Comparison of ENCODE assay signal across 21 mouse cellular contexts in genomic region chr3:95292899-95293298, GRCm38 (mm10). TPM values are rescaled to one million over a fixed set of nuclear protein-coding genes. Genes with fewer than 3 reads are reported as not detected.
DNase-seq lines count a peak whose midpoint lies in the region; ATAC-seq and TF ChIP-seq lines count a peak whose summit lies in the region.
"Had no signal": no experiment of that assay in that cellular context is flagged by ENCODE, and none has a peak within 500 bp of the region (broad histone marks: within the 10 kb centered on the region; RNA-seq: fewer than 3 reads in every experiment).

No protein-coding gene starts in this region.

- H3K9ac ChIP-seq in kidney, embryonic 16.5 days (replicated peaks; ENCODE audit: low read length), result no peak overlapping the region
- no peak overlapping the region for H3K9ac ChIP-seq in kidney, embryonic 15.5 days
- H3K9ac ChIP-seq in liver, embryonic 12.5 days, result no peak overlapping the region
- H3K9ac ChIP-seq in liver, embryonic 11.5 days (ENCODE audit: low read depth, low read length), result no peak overlapping the region
- no peak overlapping the region for H3K9ac ChIP-seq in liver, embryonic 15.5 days
- no peak overlapping the region for H3K9ac ChIP-seq in hindbrain, embryonic 13.5 days
- H3K9ac ChIP-seq in midbrain, embryonic 15.5 days, result no peak overlapping the region
- H3K9ac ChIP-seq: heart, embryonic 15.5 days; hindbrain, embryonic 15.5 days; lung, embryonic 15.5 days; midbrain, embryonic 12.5 days; neural tube, embryonic 12.5 days had no signal

- H3K4me2 ChIP-seq in kidney, embryonic 16.5 days (replicated peaks; ENCODE audit: low read depth, low read length), result no peak overlapping the region
- no peak overlapping the region for H3K4me2 ChIP-seq in kidney, embryonic 15.5 days
- no peak overlapping the region for H3K4me2 ChIP-seq in liver, embryonic 12.5 days
- no peak overlapping the region for H3K4me2 ChIP-seq in liver, embryonic 11.5 days
- no peak overlapping the region for H3K4me2 ChIP-seq in liver, embryonic 15.5 days
- no peak overlapping the region for H3K4me2 ChIP-seq in hindbrain, embryonic 13.5 days
- no peak overlapping the region for H3K4me2 ChIP-seq in midbrain, embryonic 15.5 days
- H3K4me2 ChIP-seq: heart, embryonic 15.5 days; hindbrain, embryonic 15.5 days; lung, embryonic 15.5 days; midbrain, embryonic 12.5 days; neural tube, embryonic 12.5 days had no signal

- ATAC-seq in kidney, embryonic 16.5 days (ENCODE audit: low FRiP score, low TSS enrichment), result no peak
- ATAC-seq in kidney, embryonic 15.5 days (replicated peaks; ENCODE audit: low FRiP score), result no peak
- no peak for ATAC-seq in liver, embryonic 12.5 days
- no peak for ATAC-seq in liver, embryonic 11.5 days (replicated peaks; ENCODE audit: low FRiP score)
- ATAC-seq in liver, embryonic 15.5 days (ENCODE audit: insufficient read depth), result no peak
- ATAC-seq in hindbrain, embryonic 13.5 days (ENCODE audit: low FRiP score), result no peak
- ATAC-seq in midbrain, embryonic 15.5 days (replicated peaks), result no peak
- ATAC-seq: forebrain, embryonic 16.5 days had no signal

- WGBS in kidney, embryonic 16.5 days, result 85% methylated on average over 2 of the region's 2 CpGs
- 87% methylated on average over 2 of the region's 2 CpGs for WGBS in kidney, embryonic 15.5 days
- WGBS in liver, embryonic 12.5 days (ENCODE audit: insufficient replicate concordance), result 79% methylated on average over 2 of the region's 2 CpGs
- 74% methylated on average over 2 of the region's 2 CpGs for WGBS in liver, embryonic 11.5 days
- 56% methylated on average over 2 of the region's 2 CpGs for WGBS in liver, embryonic 15.5 days (ENCODE audit: insufficient replicate concordance)
- 91% methylated on average over 2 of the region's 2 CpGs for WGBS in hindbrain, embryonic 13.5 days
- 97% methylated on average over 2 of the region's 2 CpGs for WGBS in midbrain, embryonic 15.5 days

- H3K4me3 ChIP-seq in kidney, embryonic 16.5 days (ENCODE audit: low read length), result no peak overlapping the region
- H3K4me3 ChIP-seq in kidney, embryonic 15.5 days (replicated peaks), result no peak overlapping the region
- H3K4me3 ChIP-seq in liver, embryonic 12.5 days, result no peak overlapping the region
- H3K4me3 ChIP-seq in liver, embryonic 11.5 days (ENCODE audit: low read depth, low read length), result no peak overlapping the region
- no peak overlapping the region for H3K4me3 ChIP-seq in bone marrow macrophage, adult 2 months (ENCODE audit: insufficient read depth, low read length)
- H3K4me3 ChIP-seq in liver, embryonic 15.5 days (replicated peaks), result no peak overlapping the region
- H3K4me3 ChIP-seq in hindbrain, embryonic 13.5 days, result no peak overlapping the region
- H3K4me3 ChIP-seq in midbrain, embryonic 15.5 days, result no peak overlapping the region
- H3K4me3 ChIP-seq: forebrain, embryonic 10.5 days; heart, embryonic 15.5 days; hindbrain, embryonic 15.5 days; lung, embryonic 15.5 days; midbrain, embryonic 12.5 days; neural tube, embryonic 12.5 days had no signal

- no peak for TF ChIP-seq CTCF in bone marrow macrophage, adult 2 months (IDR thresholded peaks at IDR 0.05; ENCODE audit: low read depth, low read length)

- H3K36me3 ChIP-seq in kidney, embryonic 16.5 days (ENCODE audit: insufficient read depth, low read length), result peaks cover 44% of the 10 kb centered on the region
- peaks cover 83% of the 10 kb centered on the region for H3K36me3 ChIP-seq in kidney, embryonic 15.5 days
- H3K36me3 ChIP-seq in liver, embryonic 12.5 days, result peaks cover 71% of the 10 kb centered on the region
- peaks cover 17% of the 10 kb centered on the region for H3K36me3 ChIP-seq in liver, embryonic 11.5 days (ENCODE audit: control insufficient read depth, insufficient read depth, low read length)
- peaks cover 83% of the 10 kb centered on the region for H3K36me3 ChIP-seq in liver, embryonic 15.5 days (replicated peaks)
- H3K36me3 ChIP-seq in hindbrain, embryonic 13.5 days, result peaks cover 90% of the 10 kb centered on the region
- peaks cover 18% of the 10 kb centered on the region for H3K36me3 ChIP-seq in midbrain, embryonic 15.5 days (replicated peaks)

- H3K27ac ChIP-seq in kidney, embryonic 16.5 days (ENCODE audit: low read length), result peak overlapping the region; percentile 1; the same call in 1 of the 2 replicates
- H3K27ac ChIP-seq in kidney, embryonic 15.5 days, result no peak overlapping the region
- H3K27ac ChIP-seq in liver, embryonic 12.5 days, result 0 out of 2 replicates have a peak overlapping the region, but pooled peaks have one; percentile 58
- no peak overlapping the region for H3K27ac ChIP-seq in liver, embryonic 11.5 days (ENCODE audit: low read depth, low read length)
- H3K27ac ChIP-seq in bone marrow macrophage, adult 2 months (ENCODE audit: insufficient read depth, low read depth, low read length), result peak overlapping the region; percentile 85
- H3K27ac ChIP-seq in liver, embryonic 15.5 days (replicated peaks), result peak overlapping the region; percentile 58; the same call in 1 of the 2 replicates
- H3K27ac ChIP-seq in hindbrain, embryonic 13.5 days, result no peak overlapping the region
- no peak overlapping the region for H3K27ac ChIP-seq in midbrain, embryonic 15.5 days
- H3K27ac ChIP-seq: forebrain, embryonic 10.5 days; heart, embryonic 15.5 days; hindbrain, embryonic 15.5 days; lung, embryonic 15.5 days; midbrain, embryonic 12.5 days; neural tube, embryonic 12.5 days had no signal

- no peak for TF ChIP-seq POLR2A in bone marrow macrophage, adult 2 months (IDR thresholded peaks at IDR 0.05; ENCODE audit: borderline replicate concordance, low read depth, low read length)

- no peaks in the 10 kb centered on the region for H3K9me3 ChIP-seq in kidney, embryonic 16.5 days (ENCODE audit: low read length)
- H3K9me3 ChIP-seq in kidney, embryonic 15.5 days (replicated peaks), result no peaks in the 10 kb centered on the region
- H3K9me3 ChIP-seq in liver, embryonic 12.5 days (replicated peaks), result no peaks in the 10 kb centered on the region
- H3K9me3 ChIP-seq in liver, embryonic 11.5 days (ENCODE audit: control insufficient read depth, low read length), result no peaks in the 10 kb centered on the region
- H3K9me3 ChIP-seq in liver, embryonic 15.5 days (replicated peaks), result no peaks in the 10 kb centered on the region
- no peaks in the 10 kb centered on the region for H3K9me3 ChIP-seq in hindbrain, embryonic 13.5 days
- H3K9me3 ChIP-seq in midbrain, embryonic 15.5 days, result no peaks in the 10 kb centered on the region
- H3K9me3 ChIP-seq: heart, embryonic 15.5 days; hindbrain, embryonic 15.5 days; lung, embryonic 15.5 days; midbrain, embryonic 12.5 days; neural tube, embryonic 12.5 days had no signal

- no peaks in the 10 kb centered on the region for H3K27me3 ChIP-seq in kidney, embryonic 16.5 days (ENCODE audit: insufficient read depth, low read length)
- H3K27me3 ChIP-seq in kidney, embryonic 15.5 days, result no peaks in the 10 kb centered on the region
- no peaks in the 10 kb centered on the region for H3K27me3 ChIP-seq in liver, embryonic 12.5 days (replicated peaks)
- no peaks in the 10 kb centered on the region for H3K27me3 ChIP-seq in liver, embryonic 11.5 days (replicated peaks; ENCODE audit: control insufficient read depth, insufficient read depth, low read length)
- no peaks in the 10 kb centered on the region for H3K27me3 ChIP-seq in liver, embryonic 15.5 days
- H3K27me3 ChIP-seq in hindbrain, embryonic 13.5 days, result no peaks in the 10 kb centered on the region
- no peaks in the 10 kb centered on the region for H3K27me3 ChIP-seq in midbrain, embryonic 15.5 days (replicated peaks)
- H3K27me3 ChIP-seq: heart, embryonic 15.5 days; hindbrain, embryonic 15.5 days; lung, embryonic 15.5 days; midbrain, embryonic 12.5 days; neural tube, embryonic 12.5 days had no signal

- DNase-seq in liver, embryonic 11.5 days (ENCODE audit: low spot score), result no peak
- DNase-seq: adrenal gland, postnatal 10 days; cerebellum, adult 8-10 months; heart, postnatal 4 days; layer of hippocampus, postnatal 36 days; right cerebral cortex, postnatal 14 days; thymus, postnatal 14 days had no signal

- peaks cover 11% of the 10 kb centered on the region for H3K4me1 ChIP-seq in kidney, embryonic 16.5 days (ENCODE audit: insufficient read depth, low read length)
- H3K4me1 ChIP-seq in kidney, embryonic 15.5 days, result peaks cover 16% of the 10 kb centered on the region; the same call in 1 of the 2 replicates
- peaks cover 39% of the 10 kb centered on the region for H3K4me1 ChIP-seq in liver, embryonic 12.5 days
- peaks cover 12% of the 10 kb centered on the region for H3K4me1 ChIP-seq in liver, embryonic 11.5 days (replicated peaks; ENCODE audit: control insufficient read depth, insufficient read depth, low read length)
- H3K4me1 ChIP-seq in bone marrow macrophage, adult 2 months (ENCODE audit: control insufficient read depth, insufficient read depth, low read length), result peaks cover 40% of the 10 kb centered on the region
- H3K4me1 ChIP-seq in liver, embryonic 15.5 days (replicated peaks), result peaks cover 52% of the 10 kb centered on the region
- no peaks in the 10 kb centered on the region for H3K4me1 ChIP-seq in hindbrain, embryonic 13.5 days (replicated peaks)
- H3K4me1 ChIP-seq in midbrain, embryonic 15.5 days, result no peaks in the 10 kb centered on the region
- H3K4me1 ChIP-seq: hindbrain, embryonic 15.5 days; lung, embryonic 15.5 days; midbrain, embryonic 12.5 days; neural tube, embryonic 12.5 days had no signal

RNA-seq across cellular contexts. Expression of gene Prune1, which starts 11.0 kb away (rescaled TPM):
- 25.8 and 27.4 TPM in 2 replicates for polyA plus RNA-seq in kidney, embryonic 16.5 days (2015; fragmentation: Nextera tagmentation; extraction: Ambion mirVana)
- polyA plus RNA-seq in kidney, embryonic 15.5 days (2015; fragmentation: Nextera tagmentation; extraction: Ambion mirVana), result 21.6 and 22.5 TPM in 2 replicates
- 11.8 and 12.1 TPM in 2 replicates for polyA plus RNA-seq in liver, embryonic 12.5 days (2016; fragmentation: Nextera tagmentation; extraction: Ambion mirVana)
- polyA plus RNA-seq in liver, embryonic 11.5 days (2014; fragmentation: Nextera tagmentation; extraction: Ambion mirVana), result 19.8 and 22.7 TPM in 2 replicates
- 15.6 and 16.6 TPM in 2 replicates for polyA plus RNA-seq in bone marrow macrophage, adult 2 months (2012; ENCODE audit: insufficient read depth, insufficient read length, missing spikeins)
- 9.0 and 9.5 TPM in 2 replicates for polyA plus RNA-seq in liver, embryonic 15.5 days (2015; fragmentation: Nextera tagmentation; extraction: Ambion mirVana)
- polyA plus RNA-seq in hindbrain, embryonic 13.5 days (2015; fragmentation: Nextera tagmentation; extraction: Ambion mirVana), result 50.3 and 51.8 TPM in 2 replicates
- 67.9 and 76.9 TPM in 2 replicates for polyA plus RNA-seq in midbrain, embryonic 15.5 days (2015; fragmentation: Nextera tagmentation; extraction: Ambion mirVana)

RNA-seq across cellular contexts. Expression of gene Mindy1, which starts 11.8 kb away (rescaled TPM):
- 55.8 and 57.0 TPM in 2 replicates for polyA plus RNA-seq in kidney, embryonic 16.5 days (2015; fragmentation: Nextera tagmentation; extraction: Ambion mirVana)
- 39.2 and 46.2 TPM in 2 replicates for polyA plus RNA-seq in kidney, embryonic 15.5 days (2015; fragmentation: Nextera tagmentation; extraction: Ambion mirVana)
- polyA plus RNA-seq in liver, embryonic 12.5 days (2016; fragmentation: Nextera tagmentation; extraction: Ambion mirVana), result 18.8 and 22.5 TPM in 2 replicates
- 29.0 and 29.9 TPM in 2 replicates for polyA plus RNA-seq in liver, embryonic 11.5 days (2014; fragmentation: Nextera tagmentation; extraction: Ambion mirVana)
- polyA plus RNA-seq in bone marrow macrophage, adult 2 months (2012; ENCODE audit: insufficient read depth, insufficient read length, missing spikeins), result 50.7 and 70.7 TPM in 2 replicates
- polyA plus RNA-seq in liver, embryonic 15.5 days (2015; fragmentation: Nextera tagmentation; extraction: Ambion mirVana), result 18.8 and 20.9 TPM in 2 replicates
- polyA plus RNA-seq in hindbrain, embryonic 13.5 days (2015; fragmentation: Nextera tagmentation; extraction: Ambion mirVana), result 42.2 and 43.0 TPM in 2 replicates
- polyA plus RNA-seq in midbrain, embryonic 15.5 days (2015; fragmentation: Nextera tagmentation; extraction: Ambion mirVana), result 43.0 and 43.7 TPM in 2 replicates

RNA-seq across cellular contexts. Expression of gene Anxa9, which starts 14.1 kb away (rescaled TPM):
- 8.6 and 9.4 TPM in 2 replicates for polyA plus RNA-seq in kidney, embryonic 16.5 days (2015; fragmentation: Nextera tagmentation; extraction: Ambion mirVana)
- 6.2 and 6.5 TPM in 2 replicates for polyA plus RNA-seq in kidney, embryonic 15.5 days (2015; fragmentation: Nextera tagmentation; extraction: Ambion mirVana)
- polyA plus RNA-seq in liver, embryonic 12.5 days (2016; fragmentation: Nextera tagmentation; extraction: Ambion mirVana), result 3.1 and 4.6 TPM in 2 replicates
- 5.5 and 6.7 TPM in 2 replicates for polyA plus RNA-seq in liver, embryonic 11.5 days (2014; fragmentation: Nextera tagmentation; extraction: Ambion mirVana)
- 11.1 and 15.4 TPM in 2 replicates for polyA plus RNA-seq in bone marrow macrophage, adult 2 months (2012; ENCODE audit: insufficient read depth, insufficient read length, missing spikeins)
- 2.1 and 2.8 TPM in 2 replicates for polyA plus RNA-seq in liver, embryonic 15.5 days (2015; fragmentation: Nextera tagmentation; extraction: Ambion mirVana)
- polyA plus RNA-seq in hindbrain, embryonic 13.5 days (2015; fragmentation: Nextera tagmentation; extraction: Ambion mirVana), result 0.31 and 0.38 TPM in 2 replicates
- polyA plus RNA-seq in midbrain, embryonic 15.5 days (2015; fragmentation: Nextera tagmentation; extraction: Ambion mirVana), result 0.33 and 0.56 TPM in 2 replicates

RNA-seq across cellular contexts. Expression of gene Cers2, which starts 21.7 kb away (rescaled TPM):
- polyA plus RNA-seq in kidney, embryonic 16.5 days (2015; fragmentation: Nextera tagmentation; extraction: Ambion mirVana), result 208 and 209 TPM in 2 replicates
- polyA plus RNA-seq in kidney, embryonic 15.5 days (2015; fragmentation: Nextera tagmentation; extraction: Ambion mirVana), result 169 and 181 TPM in 2 replicates
- polyA plus RNA-seq in liver, embryonic 12.5 days (2016; fragmentation: Nextera tagmentation; extraction: Ambion mirVana), result 134 and 135 TPM in 2 replicates
- 178 and 182 TPM in 2 replicates for polyA plus RNA-seq in liver, embryonic 11.5 days (2014; fragmentation: Nextera tagmentation; extraction: Ambion mirVana)
- 173 and 186 TPM in 2 replicates for polyA plus RNA-seq in bone marrow macrophage, adult 2 months (2012; ENCODE audit: insufficient read depth, insufficient read length, missing spikeins)
- 110 and 114 TPM in 2 replicates for polyA plus RNA-seq in liver, embryonic 15.5 days (2015; fragmentation: Nextera tagmentation; extraction: Ambion mirVana)
- 91.8 and 93.7 TPM in 2 replicates for polyA plus RNA-seq in hindbrain, embryonic 13.5 days (2015; fragmentation: Nextera tagmentation; extraction: Ambion mirVana)
- polyA plus RNA-seq in midbrain, embryonic 15.5 days (2015; fragmentation: Nextera tagmentation; extraction: Ambion mirVana), result 97.6 and 97.8 TPM in 2 replicates

RNA-seq across cellular contexts. Expression of gene Bnipl, which starts 41.9 kb away (rescaled TPM):
- 0.41 and 0.82 TPM in 2 replicates for polyA plus RNA-seq in kidney, embryonic 16.5 days (2015; fragmentation: Nextera tagmentation; extraction: Ambion mirVana)
- 1.2 and 1.4 TPM in 2 replicates for polyA plus RNA-seq in kidney, embryonic 15.5 days (2015; fragmentation: Nextera tagmentation; extraction: Ambion mirVana)
- not detected in 2 replicates for polyA plus RNA-seq in liver, embryonic 12.5 days (2016; fragmentation: Nextera tagmentation; extraction: Ambion mirVana)
- polyA plus RNA-seq in liver, embryonic 11.5 days (2014; fragmentation: Nextera tagmentation; extraction: Ambion mirVana), result 0.08 and 0.25 TPM in 2 replicates
- not detected in 2 replicates for polyA plus RNA-seq in bone marrow macrophage, adult 2 months (2012; ENCODE audit: insufficient read depth, insufficient read length, missing spikeins)
- not detected in 2 replicates for polyA plus RNA-seq in liver, embryonic 15.5 days (2015; fragmentation: Nextera tagmentation; extraction: Ambion mirVana)
- polyA plus RNA-seq in hindbrain, embryonic 13.5 days (2015; fragmentation: Nextera tagmentation; extraction: Ambion mirVana), result 0.13 and 0.25 TPM in 2 replicates
- polyA plus RNA-seq in midbrain, embryonic 15.5 days (2015; fragmentation: Nextera tagmentation; extraction: Ambion mirVana), result 0.22 and 0.33 TPM in 2 replicates

Comparison
In these comparisons a context has a peak if more than half of its experiments do, and no peak if none do; other contexts are left out.
1. H3K27ac ChIP-seq: peak in kidney, embryonic 16.5 days (single experiment), liver, embryonic 12.5 days (single experiment), bone marrow macrophage, adult 2 months (single experiment) and liver, embryonic 15.5 days (single experiment); none in kidney, embryonic 15.5 days (single experiment), liver, embryonic 11.5 days (single experiment), hindbrain, embryonic 13.5 days (single experiment) and midbrain, embryonic 15.5 days (single experiment).